Mouse (Mus musculus) CH12.LX (cell line): Measurements from ENCODE around the gene Lef1.

Experiments
- CTCF ChIP-seq, 2 experiments: IDR thresholded peaks in 1 of 2; conservative IDR thresholded peaks in 1 of 2; 2 replicates each; pipeline ENCODE4 v1.5.1; 2011 to 2012; ENCODE audit warnings: low read depth in 2 of 2, low read length in 2 of 2, improper control_type of control experiment in 1 of 2, inconsistent platforms in 1 of 2, mild to moderate bottlenecking in 1 of 2, moderate library complexity in 1 of 2
- E2F4 ChIP-seq: IDR thresholded peaks from 2 replicates; pipeline ENCODE4 v1.6.1; 2011; ENCODE audit warnings: low read depth, low read length, improper control_type of control experiment; ENCODE audit not compliant: insufficient replicate concordance
- EP300 ChIP-seq: IDR thresholded peaks from 2 replicates; pipeline ENCODE4 v1.6.1; 2011; ENCODE audit warnings: low read length, improper control_type of control experiment
- ETS1 ChIP-seq: conservative IDR thresholded peaks from 2 replicates; pipeline ENCODE4 v1.6.1; 2012; ENCODE audit warnings: low read depth, mild to moderate bottlenecking, inconsistent platforms, low read length, improper control_type of control experiment, moderate library complexity
- IRF4 ChIP-seq: IDR thresholded peaks from 2 replicates; pipeline ENCODE4 v1.6.1; 2014; ENCODE audit warnings: low read depth, mild to moderate bottlenecking, inconsistent platforms, low read length, improper control_type of control experiment
- MAZ ChIP-seq: IDR thresholded peaks from 2 replicates; pipeline ENCODE4 v1.6.1; 2012; ENCODE audit warnings: low read depth, mild to moderate bottlenecking, inconsistent platforms, low read length, improper control_type of control experiment, moderate library complexity
- POLR2A ChIP-seq: IDR thresholded peaks from 2 replicates; pipeline ENCODE4 v1.6.1; 2011; ENCODE audit warnings: low read depth, mild to moderate bottlenecking, improper control_type of control experiment, low read length
- POLR2AphosphoS2 ChIP-seq: IDR thresholded peaks from 2 replicates; pipeline ENCODE4 v1.6.1; 2011; ENCODE audit warnings: low read depth, low read length, improper control_type of control experiment
- SMC3 ChIP-seq: IDR thresholded peaks from 2 replicates; pipeline ENCODE4 v1.6.1; 2011; ENCODE audit warnings: low read depth, low read length, improper control_type of control experiment

DNA sequence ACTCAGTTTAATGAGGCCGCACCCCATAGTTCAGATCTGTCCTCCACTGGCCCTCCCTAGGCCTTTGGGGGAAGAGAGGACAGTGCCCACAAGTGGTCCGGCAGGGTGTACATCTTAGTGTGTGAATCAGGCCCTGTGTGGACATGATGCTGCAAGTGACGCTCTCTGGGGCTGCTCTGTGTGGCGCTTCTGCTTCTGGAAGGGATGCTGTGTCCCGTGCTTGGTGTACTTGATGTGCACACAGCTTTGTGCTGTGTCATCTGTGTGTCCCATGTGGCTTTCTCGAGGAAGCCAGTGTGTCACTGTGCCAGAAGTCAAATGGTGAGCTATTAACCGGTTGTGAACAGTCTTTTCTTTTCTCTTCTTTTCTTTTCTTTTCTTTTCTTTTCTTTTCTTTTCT, 81.2 kb downstream of the Lef1 start:
- TF ChIP-seq ETS1 (no peak), IRF4 (no peak), EP300 (no peak), SMC3 (no peak), MAZ (no peak), POLR2A (no peak), POLR2AphosphoS2 (no peak), CTCF (conservative IDR thresholded peaks at IDR 0.05 in 1 of 2, IDR thresholded peaks at IDR 0.05 in 1 of 2; ENCODE audit: low read depth in 2 of 2, low read length in 2 of 2) (no peak), E2F4 (no peak)
